Mouse (Mus musculus): ENCODE results near the gene Ndufc2. TPM values are rescaled to one million over a fixed set of nuclear protein-coding genes. Genes with fewer than 3 reads are reported as not detected.
A peak's percentile ranks its signal among the peaks of the same experiment; 100 is the strongest.
"Not testable (repeated sequence)": the region's sequence is repeated elsewhere in the genome, so short reads cannot be mapped to it uniquely, and the experiment has no call there.

Ndufc2 gene
- polyA plus RNA-seq, 1 experiment from 2014 or later, result 323 TPM

- Histone ChIP-seq H3K4me2 (ENCODE audit: low read depth, low read length) (no peak overlapping the region), H3K27me3 (ENCODE audit: insufficient read depth, low read length) (no peaks in the 10 kb centered on the region), H3K9me3 (ENCODE audit: low read length) (no peaks in the 10 kb centered on the region), H3K9ac (replicated peaks) (no peak overlapping the region), H3K27ac (ENCODE audit: low read depth) (no peak overlapping the region), H3K4me3 (ENCODE audit: low read depth, low read length) (no peak overlapping the region), H3K4me1 (ENCODE audit: insufficient read depth) (peaks cover 4% of the 10 kb centered on the region), H3K36me3 (replicated peaks; ENCODE audit: insufficient read depth, low read length) (no peaks in the 10 kb centered on the region)
- no peak for DNase-seq
- no peak for ATAC-seq
- TF ChIP-seq CTCF (IDR thresholded peaks at IDR 0.05; ENCODE audit: low read depth) (peak; percentile 21; the same call in 1 of the 2 replicates), EP300 (IDR thresholded peaks at IDR 0.05; ENCODE audit: low read depth) (no peak)
- WGBS (ENCODE audit: insufficient replicate concordance), result 73% methylated on average over 5 of the region's 5 CpGs
Observed at GRCm38 (mm10) chr7:97427778-97428420, 28.1 kb downstream of the Ndufc2 start.

- ATAC-seq, result no peak
- TF ChIP-seq CTCF (IDR thresholded peaks at IDR 0.05; ENCODE audit: low read depth) (no peak), EP300 (IDR thresholded peaks at IDR 0.05; ENCODE audit: low read depth) (no peak)
- no peak overlapping the region for H3K27ac ChIP-seq (ENCODE audit: low read depth)
- DNase-seq, result no peak
- no peak overlapping the region for H3K4me3 ChIP-seq (ENCODE audit: low read depth, low read length)
- no peak overlapping the region for H3K9ac ChIP-seq (replicated peaks)
- no peaks in the 10 kb centered on the region for H3K36me3 ChIP-seq (replicated peaks; ENCODE audit: insufficient read depth, low read length)
- WGBS (ENCODE audit: insufficient replicate concordance), result 16% methylated on average over 5 of the region's 5 CpGs
- H3K4me2 ChIP-seq (ENCODE audit: low read depth, low read length), result no peak overlapping the region
- H3K9me3 ChIP-seq (ENCODE audit: low read length), result no peaks in the 10 kb centered on the region
- peaks cover 4% of the 10 kb centered on the region for H3K4me1 ChIP-seq (ENCODE audit: insufficient read depth)
- H3K27me3 ChIP-seq (ENCODE audit: insufficient read depth, low read length), result no peaks in the 10 kb centered on the region
Observed at GRCm38 (mm10) chr7:97429705-97430104, 29.9 kb downstream of the Ndufc2 start.

- H3K4me2 ChIP-seq (ENCODE audit: low read depth, low read length); H3K27me3 ChIP-seq (ENCODE audit: insufficient read depth, low read length); DNase-seq; H3K9me3 ChIP-seq (ENCODE audit: low read length); H3K9ac ChIP-seq (replicated peaks); H3K27ac ChIP-seq (ENCODE audit: low read depth); H3K4me1 ChIP-seq (ENCODE audit: insufficient read depth); H3K4me3 ChIP-seq (ENCODE audit: low read depth, low read length); H3K36me3 ChIP-seq (replicated peaks; ENCODE audit: insufficient read depth, low read length); ATAC-seq: not testable (repeated sequence)
- 64% methylated on average over 3 of the region's 3 CpGs for WGBS (ENCODE audit: insufficient replicate concordance)
Observed at GRCm38 (mm10) chr7:97433517-97433916, 33.7 kb downstream of the Ndufc2 start.

GRCm38 (mm10) chr7:97434517-97434916 is 34.7 kb downstream of the Ndufc2 start:
- DNase-seq, result no peak
- TF ChIP-seq EP300 (IDR thresholded peaks at IDR 0.05; ENCODE audit: low read depth) (no peak), CTCF (IDR thresholded peaks at IDR 0.05; ENCODE audit: low read depth) (no peak)
- Histone ChIP-seq H3K4me1 (ENCODE audit: insufficient read depth) (peaks cover 4% of the 10 kb centered on the region), H3K27me3 (ENCODE audit: insufficient read depth, low read length) (no peaks in the 10 kb centered on the region), H3K9ac (replicated peaks) (no peak overlapping the region), H3K4me2 (ENCODE audit: low read depth, low read length) (no peak overlapping the region), H3K36me3 (replicated peaks; ENCODE audit: insufficient read depth, low read length) (no peaks in the 10 kb centered on the region), H3K4me3 (ENCODE audit: low read depth, low read length) (no peak overlapping the region), H3K27ac (ENCODE audit: low read depth) (no peak overlapping the region), H3K9me3 (ENCODE audit: low read length) (no peaks in the 10 kb centered on the region)
- ATAC-seq, result no peak
- WGBS (ENCODE audit: insufficient replicate concordance), result 64% methylated on average over 10 of the region's 10 CpGs

- no peaks in the 10 kb centered on the region for H3K36me3 ChIP-seq (replicated peaks; ENCODE audit: insufficient read depth, low read length)
- no peak overlapping the region for H3K4me3 ChIP-seq (ENCODE audit: low read depth, low read length)
- no peak overlapping the region for H3K9ac ChIP-seq (replicated peaks)
- DNase-seq (no peak), ATAC-seq (peak; percentile 60; the same call in 1 of the 2 replicates)
- H3K27me3 ChIP-seq (ENCODE audit: insufficient read depth, low read length), result no peaks in the 10 kb centered on the region
- peaks cover 4% of the 10 kb centered on the region for H3K9me3 ChIP-seq (ENCODE audit: low read length)
- H3K4me1 ChIP-seq (ENCODE audit: insufficient read depth), result no peaks in the 10 kb centered on the region
- TF ChIP-seq EP300 (IDR thresholded peaks at IDR 0.05; ENCODE audit: low read depth), result no peak
- no peak for TF ChIP-seq CTCF (IDR thresholded peaks at IDR 0.05; ENCODE audit: low read depth)
- no peak overlapping the region for H3K27ac ChIP-seq (ENCODE audit: low read depth)
- H3K4me2 ChIP-seq (ENCODE audit: low read depth, low read length), result no peak overlapping the region
Observed at GRCm38 (mm10) chr7:97438986-97439385, 39.2 kb downstream of the Ndufc2 start.

- H3K9ac ChIP-seq (replicated peaks), result no peak overlapping the region
- no peak for ATAC-seq
- no peaks in the 10 kb centered on the region for H3K36me3 ChIP-seq (replicated peaks; ENCODE audit: insufficient read depth, low read length)
- no peaks in the 10 kb centered on the region for H3K4me1 ChIP-seq (ENCODE audit: insufficient read depth)
- no peak overlapping the region for H3K27ac ChIP-seq (ENCODE audit: low read depth)
- no peak overlapping the region for H3K4me2 ChIP-seq (ENCODE audit: low read depth, low read length)
- H3K27me3 ChIP-seq (ENCODE audit: insufficient read depth, low read length), result no peaks in the 10 kb centered on the region
- 58% methylated on average over 6 of the region's 6 CpGs for WGBS (ENCODE audit: insufficient replicate concordance)
- TF ChIP-seq EP300 (IDR thresholded peaks at IDR 0.05; ENCODE audit: low read depth) (no peak), CTCF (IDR thresholded peaks at IDR 0.05; ENCODE audit: low read depth) (no peak)
- no peak for DNase-seq
- no peak overlapping the region for H3K4me3 ChIP-seq (ENCODE audit: low read depth, low read length)
- peaks cover 6% of the 10 kb centered on the region for H3K9me3 ChIP-seq (ENCODE audit: low read length)
Observed at GRCm38 (mm10) chr7:97446171-97446925, 46.5 kb downstream of the Ndufc2 start.

All from liver, postnatal 0 days (tissue).